ENCODE assay signal across 28 mouse cellular contexts in genomic region chr1:131000296-131000695, GRCm38 (mm10). TPM values are rescaled to one million over a fixed set of nuclear protein-coding genes. Genes with fewer than 3 reads are reported as not detected.
DNase-seq lines count a peak whose midpoint lies in the region; ATAC-seq lines count a peak whose summit lies in the region.
"Had no signal": no experiment of that assay in that cellular context is flagged by ENCODE, and none has a peak within 500 bp of the region (broad histone marks: within the 10 kb centered on the region; RNA-seq: fewer than 3 reads in every experiment).

No protein-coding gene starts in this region.

- no peak overlapping the region for H3K27ac ChIP-seq in lung, embryonic 15.5 days
- H3K27ac ChIP-seq: embryonic facial prominence, embryonic 12.5 days; embryonic facial prominence, embryonic 15.5 days; forebrain, embryonic 12.5 days; forebrain, embryonic 15.5 days; hindbrain, embryonic 10.5 days; hindbrain, embryonic 13.5 days had no signal

- 83% methylated on average over 3 of the region's 3 CpGs for WGBS in lung, embryonic 15.5 days

- H3K27me3 ChIP-seq in lung, embryonic 15.5 days, result no peaks in the 10 kb centered on the region
- H3K27me3 ChIP-seq: embryonic facial prominence, embryonic 12.5 days; embryonic facial prominence, embryonic 15.5 days; forebrain, embryonic 12.5 days; forebrain, embryonic 15.5 days; hindbrain, embryonic 13.5 days had no signal

- H3K36me3 ChIP-seq in lung, embryonic 15.5 days, result no peaks in the 10 kb centered on the region
- H3K36me3 ChIP-seq: embryonic facial prominence, embryonic 12.5 days; embryonic facial prominence, embryonic 15.5 days; forebrain, embryonic 12.5 days; forebrain, embryonic 15.5 days; hindbrain, embryonic 10.5 days; hindbrain, embryonic 13.5 days had no signal

- no peak overlapping the region for H3K4me2 ChIP-seq in lung, embryonic 15.5 days
- H3K4me2 ChIP-seq: embryonic facial prominence, embryonic 12.5 days; embryonic facial prominence, embryonic 15.5 days; forebrain, embryonic 12.5 days; forebrain, embryonic 15.5 days; heart, embryonic 11.5 days; hindbrain, embryonic 13.5 days had no signal

- H3K9me3 ChIP-seq in lung, embryonic 15.5 days, result no peaks in the 10 kb centered on the region
- H3K9me3 ChIP-seq: embryonic facial prominence, embryonic 12.5 days; embryonic facial prominence, embryonic 15.5 days; forebrain, embryonic 12.5 days; forebrain, embryonic 15.5 days; hindbrain, embryonic 10.5 days; hindbrain, embryonic 13.5 days had no signal

- H3K9ac ChIP-seq in lung, embryonic 15.5 days, result no peak overlapping the region
- H3K9ac ChIP-seq: embryonic facial prominence, embryonic 12.5 days; embryonic facial prominence, embryonic 15.5 days; forebrain, embryonic 12.5 days; forebrain, embryonic 15.5 days; hindbrain, embryonic 13.5 days had no signal

- no peak overlapping the region for H3K4me3 ChIP-seq in lung, embryonic 15.5 days
- H3K4me3 ChIP-seq: embryonic facial prominence, embryonic 12.5 days; embryonic facial prominence, embryonic 15.5 days; forebrain, embryonic 12.5 days; forebrain, embryonic 15.5 days; hindbrain, embryonic 10.5 days; hindbrain, embryonic 13.5 days had no signal

- H3K4me1 ChIP-seq in lung, embryonic 15.5 days, result no peaks in the 10 kb centered on the region
- H3K4me1 ChIP-seq: forebrain, embryonic 12.5 days; forebrain, embryonic 15.5 days; hindbrain, embryonic 13.5 days had no signal

- DNase-seq in lung, postnatal 4 days, result no peak
- peak; percentile 15 for DNase-seq in 416B (ENCODE audit: low read depth)
- peak; percentile 27 for DNase-seq in CD4-positive, CD25-positive, alpha-beta regulatory T cell, adult 2 months (ENCODE audit: low read depth, low spot score)
- DNase-seq in induced T-regulatory cell, adult 2 months (ENCODE audit: low read depth), result peak; percentile 70
- no peak for DNase-seq in right cerebral cortex, postnatal 10 days (ENCODE audit: low spot score in 2 of 2)
- DNase-seq in cerebellum, adult 18-20 months, result no peak
- DNase-seq: adrenal gland, adult 8-10 months; adrenal gland, postnatal 25 days; cerebellum, adult 11-12 months; cerebellum, adult 9-10 months; cerebellum, postnatal 14 days; gastrocnemius, postnatal 25 days; heart, postnatal 36 days had no signal

- ATAC-seq in lung, embryonic 15.5 days (ENCODE audit: borderline replicate concordance, extremely low read depth, low FRiP score, low TSS enrichment), result 0 out of 2 replicates have a peak, but pooled peaks have one; percentile 35
- ATAC-seq: forebrain, embryonic 15.5 days; hindbrain, embryonic 16.5 days; intestine, embryonic 16.5 days had no signal

RNA-seq across cellular contexts. Expression of gene Il10, which starts 19.3 kb away (rescaled TPM):
- polyA plus RNA-seq in lung, embryonic 15.5 days (2015; fragmentation: Nextera tagmentation; extraction: Ambion mirVana), result 0.11 and 0.13 TPM in 2 replicates
- polyA plus RNA-seq: brain, embryonic 14.5 days; C2C12; embryonic facial prominence, embryonic 12.5 days; embryonic facial prominence, embryonic 15.5 days; forebrain, embryonic 12.5 days; forebrain, embryonic 15.5 days; gonadal fat pad, adult 2 months; heart, embryonic 11.5 days; heart, embryonic 14.5 days; heart, postnatal 0 days; hindbrain, embryonic 10.5 days; hindbrain, embryonic 13.5 days; hindbrain, embryonic 16.5 days; intestine, embryonic 16.5 days had no signal

Comparison
In these comparisons a context has a peak if more than half of its experiments do, and no peak if none do; other contexts are left out.
1. DNase-seq: peak in 416B (single experiment), CD4-positive, CD25-positive, alpha-beta regulatory T cell, adult 2 months (single experiment) and induced T-regulatory cell, adult 2 months (single experiment); none in lung, postnatal 4 days (0 of 2), right cerebral cortex, postnatal 10 days (0 of 2) and cerebellum, adult 18-20 months (0 of 2).